Mouse (Mus musculus): ENCODE measurements at regions not wholly inside any gene's neighbourhood (a gene's known extent, or its start where the extent isn't known, plus 50 kb on each side); places are given as distances from the start of the nearest gene placed in this dataset.

GRCm38 (mm10) chr10:16714065-16714464 is 1009.0 kb upstream of the Cited2 start:
- DNase-seq (ENCODE audit: low spot score in 2 of 2), result no peak

GRCm38 (mm10) chr10:16714526-16714925 is 1008.5 kb upstream of the Cited2 start:
- no peak for DNase-seq (ENCODE audit: low spot score in 2 of 2)

GRCm38 (mm10) chr10:16742246-16742645 is 980.8 kb upstream of the Cited2 start:
- DNase-seq (ENCODE audit: low spot score in 2 of 2), result no peak

- no peak for DNase-seq (ENCODE audit: low spot score in 2 of 2)
Measured at GRCm38 (mm10) chr10:16751546-16751945, 971.5 kb upstream of the Cited2 start.

- DNase-seq (ENCODE audit: low spot score in 2 of 2), result no peak
Measured at GRCm38 (mm10) chr10:16789641-16790243, 933.3 kb upstream of the Cited2 start.

GRCm38 (mm10) chr10:16803978-16804377 is 919.0 kb upstream of the Cited2 start:
- DNase-seq (ENCODE audit: low spot score in 2 of 2), result peak in 1 of 2 experiments; percentile 1

GRCm38 (mm10) chr10:16810716-16811115 is 912.3 kb upstream of the Cited2 start:
- no peak for DNase-seq (ENCODE audit: low spot score in 2 of 2)

GRCm38 (mm10) chr10:16814013-16814412 is 909.0 kb upstream of the Cited2 start:
- no peak for DNase-seq (ENCODE audit: low spot score in 2 of 2)

GRCm38 (mm10) chr10:16861534-16861933 is 861.5 kb upstream of the Cited2 start:
- DNase-seq (ENCODE audit: low spot score in 2 of 2), result no peak

- DNase-seq (ENCODE audit: low spot score in 2 of 2), result no peak
Measured at GRCm38 (mm10) chr10:16866914-16867313, 856.1 kb upstream of the Cited2 start.

GRCm38 (mm10) chr10:16874131-16874530 is 848.9 kb upstream of the Cited2 start:
- no peak for DNase-seq (ENCODE audit: low spot score in 2 of 2)

GRCm38 (mm10) chr10:16878197-16878596 is 844.8 kb upstream of the Cited2 start:
- no peak for DNase-seq (ENCODE audit: low spot score in 2 of 2)

GRCm38 (mm10) chr10:16893316-16893715 is 829.7 kb upstream of the Cited2 start:
- DNase-seq (ENCODE audit: low spot score in 2 of 2), result no peak

- no peak for DNase-seq (ENCODE audit: low spot score in 2 of 2)
Measured at GRCm38 (mm10) chr10:16895332-16895731, 827.7 kb upstream of the Cited2 start.

GRCm38 (mm10) chr10:16922888-16923287 is 800.1 kb upstream of the Cited2 start:
- no peak for DNase-seq (ENCODE audit: low spot score in 2 of 2)

- no peak for DNase-seq (ENCODE audit: low spot score in 2 of 2)
Measured at GRCm38 (mm10) chr10:16923851-16924250, 799.2 kb upstream of the Cited2 start.

- DNase-seq (ENCODE audit: low spot score in 2 of 2), result no peak
Measured at GRCm38 (mm10) chr10:16937705-16938104, 785.3 kb upstream of the Cited2 start.

GRCm38 (mm10) chr10:16951636-16952035 is 771.4 kb upstream of the Cited2 start:
- DNase-seq (ENCODE audit: low spot score in 2 of 2), result no peak

- no peak for DNase-seq (ENCODE audit: low spot score in 2 of 2)
Measured at GRCm38 (mm10) chr10:16960971-16961370, 762.0 kb upstream of the Cited2 start.

- DNase-seq (ENCODE audit: low spot score in 2 of 2), result no peak
Measured at GRCm38 (mm10) chr10:16962463-16962862, 760.6 kb upstream of the Cited2 start.

- no peak for DNase-seq (ENCODE audit: low spot score in 2 of 2)
Measured at GRCm38 (mm10) chr10:16978770-16979169, 744.2 kb upstream of the Cited2 start.

- no peak for DNase-seq (ENCODE audit: low spot score in 2 of 2)
Measured at GRCm38 (mm10) chr10:16990227-16990626, 732.8 kb upstream of the Cited2 start.

GRCm38 (mm10) chr10:16993789-16994188 is 729.2 kb upstream of the Cited2 start:
- DNase-seq (ENCODE audit: low spot score in 2 of 2), result no peak

GRCm38 (mm10) chr10:16994526-16994925 is 728.5 kb upstream of the Cited2 start:
- no peak for DNase-seq (ENCODE audit: low spot score in 2 of 2)
